Mouse (Mus musculus): ENCODE measurements around the gene Maml2. TPM values are rescaled to one million over a fixed set of nuclear protein-coding genes. Genes with fewer than 3 reads are reported as not detected.

Gene Maml2
- 5.7 TPM for polyA plus RNA-seq (2014; fragmentation: Illumina TruSeq; extraction: RNeasy Lipid Tissue Mini Kit (QIAGEN cat#74804); ENCODE audit: low read depth, low replicate concordance)

GRCm38 (mm10) chr9:13297668-13298512 lies at the start of gene Maml2:
Gene Maml2, plus strand, starts transcription at chr9:13297957.

GRCm38 (mm10) chr9:13446703-13447285 lies 149.0 kb downstream of the Maml2 start, which contains the start of gene Gm17571:
Gene Gm17571, minus strand, starts transcription at chr9:13446753.

GRCm38 (mm10) chr9:13748404-13748797 lies 450.6 kb downstream of the Maml2 start, which contains the start of gene Mtmr2:
Gene Mtmr2, plus strand, starts transcription at chr9:13748410.

Other genes with a start within 250 kb of the Maml2 start
- gene Jrkl, start 52.1 kb upstream of the Maml2 start, polyA plus RNA-seq (2014; fragmentation: Illumina TruSeq; extraction: RNeasy Lipid Tissue Mini Kit (QIAGEN cat#74804); ENCODE audit: low read depth, low replicate concordance): 7.1 TPM
- gene Ccdc82, start 51.0 kb upstream of the Maml2 start, polyA plus RNA-seq (2014; fragmentation: Illumina TruSeq; extraction: RNeasy Lipid Tissue Mini Kit (QIAGEN cat#74804); ENCODE audit: low read depth, low replicate concordance): 13.7 TPM
- gene Gm17571, start 148.8 kb downstream of the Maml2 start, polyA plus RNA-seq (2014; fragmentation: Illumina TruSeq; extraction: RNeasy Lipid Tissue Mini Kit (QIAGEN cat#74804); ENCODE audit: low read depth, low replicate concordance): not detected

All from heart, adult 10 weeks (tissue).